Mouse (Mus musculus) megakaryocyte, embryonic 14.5 days (primary cell): ENCODE results near the gene Ltbr.

ENCODE experiments used
- FLI1 ChIP-seq: IDR thresholded peaks from 2 replicates; pipeline ENCODE4 v1.6.1; 2012; ENCODE audit warnings: low read length, inconsistent platforms, mixed read lengths
- GATA1 ChIP-seq: IDR thresholded peaks from 3 replicates; pipeline ENCODE4 v1.6.1; 2012; ENCODE audit warnings: mixed read lengths, low read length, inconsistent platforms, borderline replicate concordance

- no peak for TF ChIP-seq FLI1
- TF ChIP-seq GATA1 = no peak
These were observed 39.5 kb upstream of the Ltbr start for GRCm38 (mm10) chr6:125353221-125353620.
